Mouse (Mus musculus) limb, embryonic 14.5 days (tissue): ENCODE results near the gene Tex22. TPM values are rescaled to one million over a fixed set of nuclear protein-coding genes. Genes with fewer than 3 reads are reported as not detected.

Source experiments
- ATAC-seq: fragments of 200-750 bp; cut with Nextera tagmentation; 2 replicates; pipeline ENCODE4 v1.8.0; 2017; ENCODE audit warnings: low read depth, moderate number of reproducible peaks, moderate TSS enrichment; ENCODE audit not compliant: low FRiP score
- DNase-seq: peaks from one replicate; pipeline ENCODE4 v3.0.0-alpha.2; 2015; ENCODE audit warnings: low spot score
- H3K27ac ChIP-seq: fragments of 300-500 bp; sonication (generic); replicated peaks from 2 replicates; pipeline ENCODE4 v1.5.1; 2014; ENCODE audit warnings: low read depth, mild to moderate bottlenecking, low read length, moderate library complexity, mixed read lengths
- H3K27me3 ChIP-seq: fragments of 300-500 bp; sonication (generic); 2 replicates; pipeline ENCODE4 v1.6.1; 2014; ENCODE audit warnings: low read length, mixed read lengths; ENCODE audit not compliant: control insufficient read depth, insufficient read depth
- H3K36me3 ChIP-seq: fragments of 300-500 bp; sonication (generic); 2 replicates; pipeline ENCODE4 v1.6.1; 2014; ENCODE audit warnings: mild to moderate bottlenecking, low read length, moderate library complexity, mixed read lengths; ENCODE audit not compliant: control insufficient read depth, insufficient read depth
- H3K4me1 ChIP-seq: fragments of 300-500 bp; sonication (generic); 2 replicates; pipeline ENCODE4 v1.6.1; 2014; ENCODE audit warnings: antibody characterized with exemption, low read length, mixed read lengths; ENCODE audit not compliant: control insufficient read depth, insufficient read depth
- H3K4me2 ChIP-seq: fragments of 300-500 bp; sonication (generic); replicated peaks from 2 replicates; pipeline ENCODE4 v1.6.1; 2014; ENCODE audit warnings: low read depth, mild to moderate bottlenecking, low read length, moderate library complexity; ENCODE audit not compliant: severe bottlenecking
- H3K4me3 ChIP-seq: fragments of 300-500 bp; sonication (generic); replicated peaks from 2 replicates; pipeline ENCODE4 v1.5.1; 2014; ENCODE audit warnings: low read length
- H3K9ac ChIP-seq: fragments of 300-500 bp; sonication (generic); 2 replicates; pipeline ENCODE4 v1.6.1; 2014; ENCODE audit warnings: mild to moderate bottlenecking, low read depth, low read length, moderate library complexity; ENCODE audit not compliant: severe bottlenecking
- H3K9me3 ChIP-seq: fragments of 300-500 bp; sonication (generic); 2 replicates; pipeline ENCODE4 v1.6.1; 2016; ENCODE audit warnings: low read length; ENCODE audit not compliant: control insufficient read depth
- POLR2A ChIP-seq: fragments of 200-500 bp; IDR thresholded peaks from 2 replicates; pipeline ENCODE4 v1.8.0; 2012; ENCODE audit warnings: inconsistent platforms, mild to moderate bottlenecking, moderate library complexity, borderline replicate concordance; ENCODE audit not compliant: insufficient read depth, insufficient read length; ENCODE audit errors: extremely low read depth
- WGBS: fragments of 180-500 bp; shearing (Covaris S2); extraction: QIAGEN DNeasy Blood & Tissue Kit; methylation state at CpG from one replicate; pipeline ENCODE4 v1.1.7; 2014; 5-methylcytosine and 5-hydroxymethylcytosine counted together
- polyA plus RNA-seq, 2 experiments: library from polyadenylated mRNA; depleted of rRNA in 1 of 2; stranded (reverse) in 1 of 2; unstranded in 1 of 2; fragments of >200 nt; fragmentation: Nextera tagmentation in 1 of 2; extraction: Ambion mirVana in 1 of 2; gene quantifications; 2 replicates each; pipeline versions ENCODE4 v1.2.1 to v1.2.3; 2012 to 2014

The Tex22 gene
- polyA plus RNA-seq, 2 experiments: 0.13 TPM; not detected in 1

DNA sequence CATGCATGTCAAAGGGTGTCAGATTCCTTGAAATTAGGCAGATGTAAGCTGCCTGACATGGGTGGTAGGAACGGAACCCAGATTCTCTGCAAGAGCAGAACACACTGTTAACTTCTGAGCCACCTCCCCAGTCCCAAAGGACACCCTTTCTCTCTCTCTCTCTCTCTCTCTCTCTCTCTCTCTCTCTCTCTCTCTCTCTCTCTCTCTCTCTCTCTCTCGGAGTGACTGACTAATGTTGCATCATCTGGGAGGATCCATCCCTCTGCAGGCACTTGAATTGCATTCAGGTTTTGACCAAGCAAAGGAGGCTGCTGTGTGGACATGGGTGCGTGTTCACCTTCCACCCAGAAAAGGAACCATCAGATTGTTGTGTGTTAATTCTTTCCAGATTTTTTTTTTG, 13.0 kb downstream of the Tex22 start:
- no peaks in the 10 kb centered on the region for H3K4me1 ChIP-seq
- 51% methylated on average over 3 of the region's 3 CpGs for WGBS
- H3K4me3 ChIP-seq: no peak overlapping the region
- no peaks in the 10 kb centered on the region for H3K27me3 ChIP-seq
- no peak overlapping the region for H3K27ac ChIP-seq
- H3K4me2 ChIP-seq: no peak overlapping the region
- no peak for TF ChIP-seq POLR2A
- no peaks in the 10 kb centered on the region for H3K36me3 ChIP-seq
- ATAC-seq (no peak), DNase-seq (no peak)
- no peaks in the 10 kb centered on the region for H3K9me3 ChIP-seq
- no peak overlapping the region for H3K9ac ChIP-seq

DNA sequence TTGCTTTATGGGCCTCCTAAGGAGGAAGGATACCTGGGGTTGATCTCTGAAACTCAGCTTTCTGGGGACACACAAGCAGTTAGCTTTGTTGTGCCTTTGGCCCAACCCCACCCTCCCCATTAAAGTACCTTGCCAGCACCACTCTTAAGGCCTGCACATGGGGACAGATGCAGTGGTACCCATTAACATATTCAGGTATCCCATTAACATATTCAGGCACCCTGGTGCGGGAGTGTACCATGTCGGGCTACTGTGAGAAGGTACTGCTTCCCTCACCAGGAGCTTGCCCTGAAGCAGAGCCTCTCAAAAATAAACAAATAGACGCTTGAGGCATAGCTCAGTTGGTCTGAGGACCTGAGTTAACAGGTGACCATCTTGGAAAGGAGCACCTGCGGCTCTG, 13.7 kb downstream of the Tex22 start:
- ATAC-seq: no peak
- Histone ChIP-seq H3K4me3 (no peak overlapping the region), H3K27ac (no peak overlapping the region), H3K9ac (no peak overlapping the region), H3K4me2 (no peak overlapping the region), H3K4me1 (no peaks in the 10 kb centered on the region), H3K27me3 (no peaks in the 10 kb centered on the region), H3K9me3 (no peaks in the 10 kb centered on the region), H3K36me3 (no peaks in the 10 kb centered on the region)
- no peak for TF ChIP-seq POLR2A
- no peak for DNase-seq
- 33% methylated on average over 4 of the region's 4 CpGs for WGBS

DNA sequence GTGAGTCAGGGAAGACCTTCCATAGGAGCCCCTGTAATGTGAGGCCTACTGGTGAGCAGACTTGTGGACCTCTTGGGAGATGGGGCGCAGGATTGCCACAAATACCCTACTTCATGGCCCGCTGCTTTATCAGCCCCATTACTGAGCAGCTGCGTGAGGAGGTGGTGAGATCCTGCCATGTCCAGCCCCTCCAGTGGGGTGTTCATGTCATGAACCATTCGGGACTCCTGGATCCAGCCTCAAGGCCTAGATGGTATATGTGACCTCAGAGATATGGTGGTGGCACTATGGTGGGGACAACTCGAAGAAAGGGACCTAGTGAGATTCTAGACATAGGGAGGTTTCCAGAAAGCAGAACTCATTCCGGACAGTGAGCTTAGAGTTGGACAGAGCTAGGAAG, 14.8 kb downstream of the Tex22 start:
- no peak overlapping the region for H3K4me2 ChIP-seq
- no peak overlapping the region for H3K27ac ChIP-seq
- no peak for DNase-seq
- H3K9me3 ChIP-seq: no peaks in the 10 kb centered on the region
- no peak for TF ChIP-seq POLR2A
- H3K36me3 ChIP-seq: no peaks in the 10 kb centered on the region
- ATAC-seq: no peak
- H3K4me3 ChIP-seq: no peak overlapping the region
- no peaks in the 10 kb centered on the region for H3K27me3 ChIP-seq
- WGBS: 88% methylated on average over 6 of the region's 6 CpGs
- H3K4me1 ChIP-seq: no peaks in the 10 kb centered on the region
- no peak overlapping the region for H3K9ac ChIP-seq

DNA sequence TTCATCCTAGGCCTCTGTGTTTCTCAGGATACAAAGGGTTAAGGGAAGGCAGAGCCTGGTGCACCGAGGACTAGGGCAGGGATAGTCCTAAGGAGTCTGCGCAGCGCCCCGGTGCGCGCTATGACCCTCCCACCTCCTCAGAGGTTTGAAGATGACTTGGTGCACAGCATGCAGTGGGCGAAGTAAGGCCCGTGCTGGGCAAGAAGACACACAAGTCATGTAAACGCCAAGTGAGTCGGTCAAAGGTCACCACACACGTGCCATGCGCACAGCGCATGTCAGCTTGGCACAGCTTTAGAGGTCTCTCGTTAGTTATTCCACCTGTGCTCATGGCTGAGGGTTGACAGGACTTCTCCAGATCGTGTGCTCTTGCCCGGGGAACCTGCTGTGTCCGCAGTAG, 15.8 kb downstream of the Tex22 start:
- 84% methylated on average over 17 of the region's 17 CpGs for WGBS
- no peak for TF ChIP-seq POLR2A

DNA sequence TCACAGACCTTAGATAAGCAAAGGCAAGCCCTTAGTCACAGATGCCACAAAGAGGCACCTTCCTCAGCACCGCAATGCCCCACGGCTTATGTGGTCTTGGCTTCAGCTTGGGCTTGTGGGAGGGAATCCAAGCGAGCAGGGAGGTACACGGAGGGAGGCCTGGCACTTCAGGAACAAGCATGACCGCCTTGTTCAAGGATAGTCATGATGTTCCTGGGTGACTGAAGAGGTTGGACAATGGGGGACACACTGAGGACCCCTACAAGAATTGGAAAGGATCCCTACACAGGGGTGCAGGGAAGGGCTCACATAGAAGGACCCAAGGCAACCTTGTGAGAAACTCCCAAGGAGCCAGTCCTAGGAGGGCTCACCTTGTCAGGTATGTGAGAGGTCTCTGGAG, 22.7 kb downstream of the Tex22 start:
- no peak for ATAC-seq

More for the DNA sequence above, 15.8 kb downstream of the Tex22 start:
- ATAC-seq (no peak), DNase-seq (no peak)
- Histone ChIP-seq H3K9me3 (no peaks in the 10 kb centered on the region), H3K36me3 (no peaks in the 10 kb centered on the region), H3K9ac (no peak overlapping the region), H3K27ac (no peak overlapping the region), H3K4me2 (no peak overlapping the region), H3K4me3 (no peak overlapping the region), H3K4me1 (no peaks in the 10 kb centered on the region), H3K27me3 (no peaks in the 10 kb centered on the region)

More for the DNA sequence above, 22.7 kb downstream of the Tex22 start:
- Histone ChIP-seq H3K36me3 (0 out of 2 replicates have a peak, but pooled peaks cover 7% of the 10 kb centered on the region), H3K27me3 (no peaks in the 10 kb centered on the region), H3K9me3 (no peaks in the 10 kb centered on the region), H3K9ac (peak overlapping the region; percentile 99; the same call in 1 of the 2 replicates), H3K4me2 (peak overlapping the region; percentile 76), H3K4me3 (peak overlapping the region; percentile 98; the same call in 1 of the 2 replicates), H3K27ac (no peak overlapping the region), H3K4me1 (peaks cover 26% of the 10 kb centered on the region)
- no peak for DNase-seq
- no peak for TF ChIP-seq POLR2A
- 88% methylated on average over 5 of the region's 5 CpGs for WGBS
